Mouse (Mus musculus) urinary bladder, adult 2 months (tissue): ENCODE measurements around the gene Ing2. TPM values are rescaled to one million over a fixed set of nuclear protein-coding genes. Genes with fewer than 3 reads are reported as not detected.
A peak's percentile ranks its signal among the peaks of the same experiment; 100 is the strongest.

ENCODE experiments used
- DNase-seq: peaks from one replicate; pipeline ENCODE4 v3.0.0; 2022; ENCODE audit warnings: low spot score
- polyA plus RNA-seq: library from polyadenylated mRNA; depleted of rRNA; stranded (reverse); fragments of >200 nt; gene quantifications from 2 replicates; pipeline ENCODE4 v1.2.3, GENCODE M21; 2012

Gene Ing2
- polyA plus RNA-seq, 1 experiment: 29.0 TPM

GRCm38 (mm10) chr8:47675786-47676185 lies 430 bp upstream of the Ing2 start:
- DNase-seq: no peak

GRCm38 (mm10) chr8:47674140-47674776 lies 1.1 kb downstream of the Ing2 start:
- no peak for DNase-seq

- peak; percentile 88 for DNase-seq
These were observed 1.8 kb downstream of the Ing2 start for GRCm38 (mm10) chr8:47673317-47674139.

DNA sequence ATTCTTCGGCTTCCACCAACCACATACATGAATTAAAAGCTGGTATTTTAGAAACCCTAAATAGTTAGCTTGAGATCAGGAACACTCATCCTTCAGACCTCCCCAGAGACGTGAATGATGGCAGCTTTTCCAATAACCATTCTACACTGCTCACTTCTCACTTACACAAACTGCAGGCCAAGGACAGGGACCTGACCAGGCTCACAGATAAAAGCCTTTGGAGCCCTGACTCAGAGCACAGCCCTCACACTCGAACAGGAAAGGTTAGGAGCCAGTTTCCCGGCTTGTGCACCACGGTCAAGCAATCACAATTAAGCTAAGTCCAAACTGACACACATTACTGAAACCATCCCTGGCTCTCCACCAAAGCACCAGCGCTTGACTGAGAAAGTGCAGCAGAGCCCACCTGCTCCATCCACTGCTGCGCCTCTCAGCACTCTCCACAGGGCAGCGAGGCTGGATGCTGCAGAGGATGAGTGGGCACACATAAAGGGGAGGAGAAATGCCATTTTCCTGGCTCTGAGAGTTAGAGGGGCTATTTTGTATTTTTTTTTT lies 11.0 kb downstream of the Ing2 start:
- DNase-seq: no peak

- no peak for DNase-seq
These were observed 12.2 kb downstream of the Ing2 start for GRCm38 (mm10) chr8:47663201-47663600.

- DNase-seq: no peak
These were observed 12.6 kb downstream of the Ing2 start for GRCm38 (mm10) chr8:47662716-47663115.

DNA sequence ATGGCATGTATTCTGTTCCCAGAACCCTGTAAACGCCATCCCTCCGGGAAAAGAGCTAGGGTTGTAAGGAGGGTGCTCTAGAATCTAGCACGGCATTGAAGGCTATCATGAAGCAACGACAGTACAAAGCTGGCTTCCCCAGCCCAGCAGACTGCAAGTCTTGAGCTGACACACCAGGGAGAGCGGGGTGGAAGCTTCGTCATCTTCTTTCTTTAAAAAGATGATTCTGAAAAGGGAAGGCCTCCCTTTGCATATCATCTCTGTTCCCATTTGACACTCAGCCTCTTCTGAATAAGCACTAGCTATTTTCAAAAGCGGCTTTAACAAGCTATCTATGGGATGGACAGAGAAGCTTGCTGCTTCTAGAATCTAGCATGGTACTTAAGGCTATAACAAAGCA lies 15.0 kb downstream of the Ing2 start:
- DNase-seq: no peak

DNA sequence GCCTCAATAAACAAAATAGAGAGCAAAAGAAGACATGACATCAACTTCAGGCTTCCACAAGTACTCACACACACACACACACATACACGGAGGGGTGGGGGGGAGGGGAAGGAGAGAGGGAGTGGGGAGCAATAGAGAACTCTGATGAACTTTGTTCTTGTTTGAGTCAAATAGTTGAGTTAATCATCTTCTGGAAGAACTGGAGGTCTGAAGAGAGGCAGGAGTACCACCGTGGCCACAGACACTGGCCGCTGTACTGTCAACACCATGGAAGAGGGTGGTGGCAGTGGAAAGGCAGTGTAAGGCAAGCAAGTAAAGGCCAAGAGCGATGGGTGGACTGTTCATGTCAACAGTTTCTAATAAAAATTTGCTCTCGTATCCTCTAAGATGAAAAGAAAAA lies 15.9 kb downstream of the Ing2 start:
- no peak for DNase-seq

- no peak for DNase-seq
These were observed 20.9 kb downstream of the Ing2 start for GRCm38 (mm10) chr8:47654406-47654805.

DNA sequence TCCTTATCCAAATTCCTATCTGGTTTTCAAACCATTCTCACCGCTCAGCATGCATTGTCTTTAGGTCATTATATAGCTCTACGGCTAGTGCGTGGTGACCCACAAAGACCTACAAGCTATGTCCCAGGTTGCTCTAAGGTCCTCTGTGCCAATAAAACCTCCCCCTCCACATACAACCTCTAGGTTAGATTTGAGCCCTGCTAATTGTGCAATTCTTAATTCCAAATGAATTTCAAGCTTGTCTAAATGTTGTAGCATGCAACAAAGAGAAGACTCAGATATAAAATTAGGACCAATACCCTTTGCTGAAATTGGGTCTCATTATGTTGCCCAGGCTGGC lies 22.6 kb downstream of the Ing2 start:
- DNase-seq: no peak

GRCm38 (mm10) chr8:47651913-47652736 lies 23.2 kb downstream of the Ing2 start:
- DNase-seq: no peak

DNA sequence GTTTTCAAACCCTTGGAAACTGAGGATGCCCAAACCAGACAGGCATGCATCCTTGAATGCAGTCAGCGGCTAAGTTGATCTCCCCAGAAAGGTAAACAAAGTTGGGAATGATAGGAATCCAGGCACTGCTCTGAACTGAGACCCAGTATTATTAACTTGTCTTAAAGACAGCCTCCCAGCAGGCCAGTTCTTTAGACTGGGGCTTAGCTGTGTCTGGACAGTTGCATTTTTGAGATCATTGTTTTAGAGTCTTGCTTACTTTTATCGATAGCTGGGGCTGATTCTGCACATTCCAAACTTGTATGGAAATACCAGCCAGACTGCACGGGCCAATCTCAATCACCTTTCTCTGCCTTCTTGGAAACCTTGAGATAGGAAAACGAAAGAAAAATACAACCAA lies 24.5 kb downstream of the Ing2 start:
- DNase-seq: no peak

GRCm38 (mm10) chr8:47649551-47649950 lies 25.8 kb downstream of the Ing2 start:
- DNase-seq: no peak

GRCm38 (mm10) chr8:47642514-47643064 lies 32.8 kb downstream of the Ing2 start:
- DNase-seq: no peak

- DNase-seq: no peak
These were observed 38.2 kb downstream of the Ing2 start for GRCm38 (mm10) chr8:47637152-47637551.

- DNase-seq: no peak
These were observed 39.3 kb downstream of the Ing2 start for GRCm38 (mm10) chr8:47636032-47636431.

DNA sequence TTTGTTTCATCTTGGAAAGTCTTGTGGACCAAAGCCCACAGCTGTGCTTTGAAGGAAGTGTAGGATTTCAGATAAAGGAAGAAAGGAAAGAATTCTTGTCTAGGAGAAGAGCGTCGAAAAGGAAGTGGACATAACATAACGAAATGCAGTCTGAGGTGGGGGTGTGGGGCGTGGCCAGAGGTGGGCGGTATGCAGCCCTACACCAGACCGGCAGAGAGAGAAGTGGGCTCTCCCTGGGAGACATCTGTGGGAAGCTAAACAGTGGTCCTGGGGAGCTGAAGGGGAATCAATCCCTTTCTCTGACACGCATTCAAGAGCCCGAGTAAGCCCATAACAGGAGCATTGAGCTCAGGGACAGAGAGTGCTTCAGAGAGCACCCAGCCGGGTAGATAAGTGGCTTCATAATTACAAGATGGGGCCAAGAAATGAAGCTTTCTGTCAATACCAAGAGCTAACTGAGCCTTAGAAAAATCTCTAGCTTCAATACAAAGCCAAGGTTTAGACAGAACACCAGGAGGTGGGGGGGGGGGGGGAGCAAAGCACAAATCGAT lies 40.5 kb downstream of the Ing2 start:
- no peak for DNase-seq

DNA sequence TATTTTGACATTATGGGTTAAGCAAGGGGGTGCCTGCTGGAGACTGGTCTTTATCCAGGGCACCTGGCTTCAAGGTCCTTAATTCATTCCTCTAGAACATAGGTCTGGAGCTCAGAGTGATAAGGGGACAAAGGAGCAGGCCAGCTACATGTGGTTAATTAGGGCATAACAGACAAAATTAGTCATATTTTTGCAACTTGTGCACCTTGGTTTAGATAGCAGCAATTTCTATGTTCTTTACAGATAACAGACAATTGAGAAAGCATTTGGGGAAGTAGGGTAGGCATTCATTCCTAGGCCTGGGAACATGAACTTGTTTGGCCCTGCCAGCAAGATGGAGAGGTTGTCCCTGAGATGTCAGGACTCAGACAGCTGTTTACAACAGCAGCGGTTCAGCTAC lies 54.2 kb downstream of the Ing2 start:
- DNase-seq: no peak
